Mouse (Mus musculus) embryonic facial prominence, embryonic 12.5 days (tissue): Measurements from ENCODE around the gene Cdk2. TPM values are rescaled to one million over a fixed set of nuclear protein-coding genes. Genes with fewer than 3 reads are reported as not detected.
A peak's percentile ranks its signal among the peaks of the same experiment; 100 is the strongest.
"Not testable (repeated sequence)": the region's sequence is repeated elsewhere in the genome, so short reads cannot be mapped to it uniquely, and the experiment has no call there.

Experiments
- ATAC-seq: fragments of 200-750 bp; cut with Nextera tagmentation; 2 replicates; pipeline ENCODE4 v1.8.0; 2017; ENCODE audit not compliant: insufficient number of reproducible peaks, insufficient read depth, low FRiP score, low TSS enrichment
- H3K27ac ChIP-seq: fragments of 300-500 bp; sonication (generic); 2 replicates; pipeline ENCODE4 v1.5.1; 2016; ENCODE audit warnings: mild to moderate bottlenecking
- H3K27me3 ChIP-seq: fragments of 300-500 bp; sonication (generic); 2 replicates; pipeline ENCODE4 v1.6.1; 2016; ENCODE audit warnings: mild to moderate bottlenecking, moderate library complexity
- H3K36me3 ChIP-seq: fragments of 300-500 bp; sonication (generic); 2 replicates; pipeline ENCODE4 v1.6.1; 2016; ENCODE audit warnings: mild to moderate bottlenecking
- H3K4me1 ChIP-seq: fragments of 300-500 bp; sonication (generic); 2 replicates; pipeline ENCODE4 v1.6.1; 2016
- H3K4me2 ChIP-seq: fragments of 300-500 bp; sonication (generic); replicated peaks from 2 replicates; pipeline ENCODE4 v1.6.1; 2016; ENCODE audit warnings: mild to moderate bottlenecking, moderate library complexity
- H3K4me3 ChIP-seq: fragments of 300-500 bp; sonication (generic); 2 replicates; pipeline ENCODE4 v1.5.1; 2016; ENCODE audit warnings: mild to moderate bottlenecking
- H3K9ac ChIP-seq: fragments of 300-500 bp; sonication (generic); 2 replicates; pipeline ENCODE4 v1.6.1; 2016; ENCODE audit warnings: mild to moderate bottlenecking, moderate library complexity
- H3K9me3 ChIP-seq: fragments of 300-500 bp; sonication (generic); 2 replicates; pipeline ENCODE4 v1.6.1; 2016; ENCODE audit warnings: mild to moderate bottlenecking, moderate library complexity
- WGBS: fragments of 180-500 bp; shearing (Covaris S2); methylation state at CpG from one replicate; pipeline ENCODE4 v1.1.7; 2016; 5-methylcytosine and 5-hydroxymethylcytosine counted together
- polyA plus RNA-seq: library from polyadenylated mRNA; unstranded; fragments of >200 nt; fragmentation: Nextera tagmentation; extraction: Ambion mirVana; gene quantifications from 2 replicates; pipeline ENCODE4 v1.2.1, GENCODE M21; 2016

Gene Cdk2
- polyA plus RNA-seq, 1 experiment from 2014 or later = 143 TPM

DNA sequence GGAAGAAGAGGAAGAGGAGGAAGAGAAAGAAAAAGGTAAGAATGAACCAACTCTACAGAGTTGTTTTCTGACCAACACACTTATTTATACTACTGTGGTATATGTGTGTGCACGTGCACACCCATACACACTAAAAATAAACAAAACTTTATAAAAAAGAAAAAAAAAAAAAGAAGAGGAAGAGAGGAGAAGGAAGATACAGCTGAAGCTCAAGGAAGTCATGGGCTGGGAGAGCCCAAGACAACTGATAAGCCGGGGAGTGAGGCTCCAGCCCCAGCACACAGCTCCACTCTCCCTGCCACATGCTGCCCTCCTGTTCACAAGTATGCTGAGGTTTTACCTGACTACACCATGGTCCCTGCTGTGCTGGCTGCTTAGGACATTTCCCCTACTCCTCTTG, 35.5 kb upstream of the Cdk2 start:
- Histone ChIP-seq H3K4me2 (no peak overlapping the region), H3K4me3 (no peak overlapping the region), H3K27me3 (peaks cover 4% of the 10 kb centered on the region), H3K9ac (no peak overlapping the region), H3K9me3 (no peaks in the 10 kb centered on the region), H3K27ac (no peak overlapping the region), H3K4me1 (peaks cover 25% of the 10 kb centered on the region), H3K36me3 (no peaks in the 10 kb centered on the region)
- ATAC-seq = no peak
- 81% methylated on average over 2 of the region's 2 CpGs for WGBS

DNA sequence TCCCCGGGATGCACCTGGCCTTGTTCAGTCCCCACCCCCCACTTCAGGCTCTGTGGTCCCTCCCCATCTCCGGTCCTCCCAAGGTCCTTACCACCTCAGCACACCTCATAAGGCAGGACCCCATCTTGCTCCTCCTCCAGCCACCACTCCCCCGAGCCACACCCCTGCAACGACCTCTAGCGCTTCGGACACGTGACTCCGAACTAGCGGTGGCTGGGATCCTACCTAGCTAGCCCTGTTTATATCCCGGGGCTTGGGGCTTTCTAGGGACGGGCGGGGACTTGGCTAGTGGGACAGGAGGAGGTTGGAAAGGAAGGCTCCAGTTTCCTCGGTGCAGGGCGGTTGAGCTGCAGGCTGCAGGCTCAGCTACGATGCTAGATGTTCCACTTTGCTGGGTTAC, 32.6 kb upstream of the Cdk2 start:
- Histone ChIP-seq H3K4me1 (peaks cover 8% of the 10 kb centered on the region; the same call in 1 of the 2 replicates), H3K36me3 (no peaks in the 10 kb centered on the region), H3K9ac (peak overlapping the region; percentile 30; the same call in 1 of the 2 replicates), H3K4me3 (peak overlapping the region; percentile 19; the same call in 1 of the 2 replicates), H3K27me3 (peaks cover under 1% of the 10 kb centered on the region; the same call in 1 of the 2 replicates), H3K9me3 (no peaks in the 10 kb centered on the region), H3K4me2 (peak overlapping the region; percentile 48), H3K27ac (no peak overlapping the region)
- WGBS = 3% methylated on average over 15 of the region's 15 CpGs
- 0 out of 2 replicates have a peak, but pooled peaks have one; percentile 19 for ATAC-seq

- no peaks in the 10 kb centered on the region for H3K36me3 ChIP-seq
- no peak overlapping the region for H3K4me3 ChIP-seq
- peaks cover under 1% of the 10 kb centered on the region; the same call in 1 of the 2 replicates for H3K4me1 ChIP-seq
- H3K9me3 ChIP-seq = no peaks in the 10 kb centered on the region
- no peaks in the 10 kb centered on the region for H3K27me3 ChIP-seq
- H3K9ac ChIP-seq = no peak overlapping the region
- no peak overlapping the region for H3K27ac ChIP-seq
- ATAC-seq = no peak
- H3K4me2 ChIP-seq = no peak overlapping the region
Measured at GRCm38 (mm10) chr10:128731992-128732391, 27.2 kb upstream of the Cdk2 start.

GRCm38 (mm10) chr10:128731002-128731433, 26.2 kb upstream of the Cdk2 start:
- Histone ChIP-seq H3K4me2 (0 out of 2 replicates have a peak overlapping the region, but pooled peaks have one; percentile 19), H3K9ac (no peak overlapping the region), H3K27ac (no peak overlapping the region), H3K4me3 (no peak overlapping the region), H3K27me3 (no peaks in the 10 kb centered on the region), H3K9me3 (no peaks in the 10 kb centered on the region), H3K4me1 (no peaks in the 10 kb centered on the region), H3K36me3 (no peaks in the 10 kb centered on the region)
- peak; percentile 64; the same call in 1 of the 2 replicates for ATAC-seq
- 18% methylated on average over 10 of the region's 10 CpGs for WGBS

- WGBS = 84% methylated on average over 5 of the region's 5 CpGs
- Histone ChIP-seq H3K27me3 (no peaks in the 10 kb centered on the region), H3K9ac (no peak overlapping the region), H3K4me2 (no peak overlapping the region), H3K4me3 (no peak overlapping the region), H3K27ac (no peak overlapping the region), H3K9me3 (no peaks in the 10 kb centered on the region), H3K4me1 (no peaks in the 10 kb centered on the region), H3K36me3 (no peaks in the 10 kb centered on the region)
- ATAC-seq = no peak
Measured at GRCm38 (mm10) chr10:128728059-128728458, 23.2 kb upstream of the Cdk2 start.

DNA sequence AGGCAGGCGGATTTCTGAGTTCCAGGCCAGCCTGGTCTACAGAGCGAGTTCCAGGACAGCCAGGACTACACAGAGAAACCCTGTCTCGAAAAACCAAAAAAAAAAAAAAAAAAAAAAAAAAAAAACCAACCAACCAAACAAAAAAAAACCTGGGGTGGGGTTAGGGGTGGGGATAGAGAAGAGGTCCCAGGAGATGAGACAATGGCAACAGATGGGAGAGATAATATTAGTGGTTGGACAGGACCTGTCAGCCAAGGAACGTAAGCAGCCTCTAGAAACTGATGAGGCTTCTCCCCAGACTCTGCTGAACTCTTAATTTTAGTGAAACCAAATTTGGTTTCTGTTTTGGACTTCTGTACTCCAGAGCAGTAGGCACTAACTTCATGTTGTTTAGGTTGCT, 20.6 kb upstream of the Cdk2 start:
- H3K27ac ChIP-seq, H3K4me2 ChIP-seq, H3K36me3 ChIP-seq, H3K27me3 ChIP-seq, H3K9ac ChIP-seq, H3K4me1 ChIP-seq, ATAC-seq, H3K9me3 ChIP-seq, H3K4me3 ChIP-seq: not testable (repeated sequence)
- WGBS = 75% methylated on average over 3 of the region's 4 CpGs

DNA sequence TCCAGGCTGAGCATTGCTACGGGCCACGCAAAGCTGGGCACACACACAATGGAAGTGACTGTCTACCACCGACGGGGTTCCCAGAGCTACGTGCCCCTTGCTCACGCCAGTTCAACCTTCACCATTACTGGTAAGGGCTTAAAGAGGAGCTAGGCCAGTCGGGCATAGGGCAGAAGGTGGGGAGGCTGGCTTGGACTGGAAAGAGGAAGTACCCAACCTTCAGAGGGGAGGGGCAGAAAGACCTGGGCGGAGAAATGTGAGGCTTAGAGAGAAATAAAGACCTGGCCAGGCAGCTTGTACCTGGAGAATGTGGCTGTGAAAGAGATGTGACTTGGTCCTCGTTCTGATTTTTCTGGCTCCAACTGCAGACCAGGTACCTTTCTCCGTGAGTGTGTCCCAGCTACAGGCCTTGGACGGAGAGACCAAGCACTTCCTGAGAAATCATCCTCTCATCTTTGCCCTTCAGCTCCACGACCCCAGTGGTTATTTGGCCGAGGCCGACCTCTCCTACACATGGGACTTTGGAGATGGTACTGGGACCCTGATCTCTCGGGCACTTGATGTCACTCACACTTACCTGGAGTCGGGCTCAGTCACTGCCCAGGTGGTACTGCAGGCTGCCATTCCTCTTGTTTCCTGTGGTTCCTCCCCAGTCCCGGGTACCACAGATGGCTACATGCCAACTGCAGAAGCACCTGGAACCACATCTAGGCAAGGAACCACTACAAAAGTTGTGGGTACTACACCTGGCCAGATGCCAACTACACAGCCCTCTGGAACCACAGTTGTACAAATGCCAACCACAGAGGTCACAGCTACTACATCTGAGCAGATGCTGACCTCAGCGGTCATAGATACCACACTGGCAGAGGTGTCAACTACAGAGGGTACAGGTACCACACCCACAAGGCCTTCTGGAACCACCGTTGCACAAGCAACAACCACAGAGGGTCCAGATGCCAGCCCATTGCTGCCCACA, 11.0 kb upstream of the Cdk2 start:
- H3K4me2 ChIP-seq = no peak overlapping the region
- H3K4me3 ChIP-seq = no peak overlapping the region
- H3K27ac ChIP-seq = no peak overlapping the region
- H3K36me3 ChIP-seq = no peaks in the 10 kb centered on the region
- H3K9ac ChIP-seq = no peak overlapping the region
- no peak for ATAC-seq
- no peaks in the 10 kb centered on the region for H3K9me3 ChIP-seq
- no peaks in the 10 kb centered on the region for H3K4me1 ChIP-seq
- WGBS = 87% methylated on average over 19 of the region's 19 CpGs
- H3K27me3 ChIP-seq = no peaks in the 10 kb centered on the region

DNA sequence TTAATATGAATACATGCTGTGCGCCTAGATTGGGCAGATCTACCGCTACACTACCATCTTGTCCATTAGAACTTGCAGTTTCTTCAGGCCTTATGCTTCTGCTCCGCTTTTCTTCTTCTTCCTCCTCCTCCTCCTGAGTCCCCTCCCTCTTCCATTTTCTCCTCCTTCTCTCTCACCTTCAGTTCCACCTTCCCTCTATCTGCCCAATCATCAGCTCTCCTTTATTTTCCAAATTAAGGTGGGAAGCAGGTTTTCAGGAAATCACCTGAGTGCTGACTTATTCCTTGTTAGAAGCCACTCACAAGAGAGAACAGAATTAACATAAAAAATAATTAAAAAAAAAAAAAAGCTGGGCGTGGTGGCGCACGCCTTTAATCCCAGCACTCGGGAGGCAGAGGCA, 6.5 kb upstream of the Cdk2 start:
- not testable (repeated sequence) for H3K9ac ChIP-seq, H3K27me3 ChIP-seq, H3K4me3 ChIP-seq, H3K27ac ChIP-seq, H3K36me3 ChIP-seq, H3K4me2 ChIP-seq, ATAC-seq, H3K4me1 ChIP-seq, H3K9me3 ChIP-seq
- 93% methylated on average over 7 of the region's 7 CpGs for WGBS

DNA sequence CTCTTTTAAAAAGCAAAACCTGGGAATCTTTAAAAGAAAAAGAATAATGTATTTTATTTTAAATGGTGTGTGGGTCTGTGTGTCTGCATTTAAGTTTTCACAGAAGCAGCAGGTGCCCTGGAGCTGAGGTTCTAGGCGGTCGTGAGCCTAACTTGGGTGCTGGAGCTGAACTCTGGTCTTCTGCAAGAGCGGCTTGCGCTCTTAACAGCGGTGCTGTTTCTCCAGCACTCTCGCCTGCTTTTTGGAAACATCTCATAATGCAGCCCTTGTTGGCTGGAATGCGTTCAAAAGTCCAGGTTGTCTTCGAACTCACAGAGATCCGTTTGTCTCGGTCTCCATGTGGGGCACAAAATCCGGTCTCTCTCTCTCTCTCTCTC, 474 bp upstream of the Cdk2 start:
- H3K9ac ChIP-seq = peak overlapping the region; percentile 88
- H3K27me3 ChIP-seq = no peaks in the 10 kb centered on the region
- H3K27ac ChIP-seq = peak overlapping the region; percentile 97
- H3K4me2 ChIP-seq = peak overlapping the region; percentile 79
- H3K4me1 ChIP-seq = peaks cover 26% of the 10 kb centered on the region; the same call in 1 of the 2 replicates
- 7% methylated on average over 11 of the region's 11 CpGs for WGBS
- peaks cover 27% of the 10 kb centered on the region for H3K36me3 ChIP-seq
- H3K9me3 ChIP-seq = no peaks in the 10 kb centered on the region
- ATAC-seq = no peak
- peak overlapping the region; percentile 83 for H3K4me3 ChIP-seq

DNA sequence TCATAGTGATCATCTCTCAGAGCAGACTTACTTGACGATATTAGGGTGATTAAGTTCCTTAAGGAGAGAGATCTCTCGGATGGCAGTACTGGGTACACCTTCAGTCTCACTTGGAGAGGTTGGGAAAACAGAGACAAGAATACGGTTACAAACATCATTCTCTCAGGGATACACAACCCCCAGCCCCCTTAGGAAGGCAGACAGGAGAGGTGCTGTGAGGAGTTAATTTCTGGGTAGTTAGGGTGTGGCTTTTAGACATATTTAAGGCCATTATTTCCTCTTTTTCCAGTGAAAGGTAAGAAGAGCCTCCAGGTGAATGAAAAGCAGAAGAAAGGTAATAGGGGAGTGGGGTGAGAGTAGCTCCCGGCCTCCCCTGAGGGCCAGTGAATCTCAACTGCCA, 936 bp downstream of the Cdk2 start, which contains the start of gene Pmel:
Pmel (plus strand) TSS at position 301 of the 400 bp plus-strand sequence.
- WGBS = 14% methylated on average over 4 of the region's 4 CpGs
- Histone ChIP-seq H3K9ac (peak within 1 kb of the TSS; percentile 88), H3K27me3 (no peaks in the 10 kb centered on the region), H3K4me1 (peaks cover 26% of the 10 kb centered on the region; the same call in 1 of the 2 replicates), H3K36me3 (peaks cover 41% of the 10 kb centered on the region), H3K9me3 (no peaks in the 10 kb centered on the region), H3K4me3 (peak within 1 kb of the TSS; percentile 83), H3K4me2 (peak within 1 kb of the TSS; percentile 79), H3K27ac (peak within 1 kb of the TSS; percentile 97)
- no peak for ATAC-seq

- Histone ChIP-seq H3K27ac (no peak overlapping the region), H3K4me2 (no peak overlapping the region), H3K4me3 (0 out of 2 replicates have a peak overlapping the region, but pooled peaks have one; percentile 9), H3K4me1 (peaks cover 26% of the 10 kb centered on the region; the same call in 1 of the 2 replicates), H3K9me3 (no peaks in the 10 kb centered on the region), H3K27me3 (no peaks in the 10 kb centered on the region), H3K36me3 (peaks cover 50% of the 10 kb centered on the region), H3K9ac (no peak overlapping the region)
- 87% methylated on average over 6 of the region's 6 CpGs for WGBS
- ATAC-seq = no peak
Measured at GRCm38 (mm10) chr10:128702328-128703007, 2.4 kb downstream of the Cdk2 start.
